Mouse (Mus musculus) naive thymus-derived CD4-positive, alpha-beta T cell, adult 5 months (primary cell): ENCODE results near the gene Clrn3. TPM values are rescaled to one million over a fixed set of nuclear protein-coding genes. Genes with fewer than 3 reads are reported as not detected.

ENCODE experiments used
- polyA plus RNA-seq: library from polyadenylated mRNA; unstranded; fragments of 100-300 nt; shearing (Covaris generic); gene quantifications from one replicate; pipeline ENCODE4 v1.2.1, GENCODE M21; 2017

Clrn3 gene
- not detected for polyA plus RNA-seq

GRCm38 (mm10) chr7:135528515-135528914, at the start of gene Clrn3:
Gene Clrn3, minus strand, starts transcription at chr7:135528654.

DNA sequence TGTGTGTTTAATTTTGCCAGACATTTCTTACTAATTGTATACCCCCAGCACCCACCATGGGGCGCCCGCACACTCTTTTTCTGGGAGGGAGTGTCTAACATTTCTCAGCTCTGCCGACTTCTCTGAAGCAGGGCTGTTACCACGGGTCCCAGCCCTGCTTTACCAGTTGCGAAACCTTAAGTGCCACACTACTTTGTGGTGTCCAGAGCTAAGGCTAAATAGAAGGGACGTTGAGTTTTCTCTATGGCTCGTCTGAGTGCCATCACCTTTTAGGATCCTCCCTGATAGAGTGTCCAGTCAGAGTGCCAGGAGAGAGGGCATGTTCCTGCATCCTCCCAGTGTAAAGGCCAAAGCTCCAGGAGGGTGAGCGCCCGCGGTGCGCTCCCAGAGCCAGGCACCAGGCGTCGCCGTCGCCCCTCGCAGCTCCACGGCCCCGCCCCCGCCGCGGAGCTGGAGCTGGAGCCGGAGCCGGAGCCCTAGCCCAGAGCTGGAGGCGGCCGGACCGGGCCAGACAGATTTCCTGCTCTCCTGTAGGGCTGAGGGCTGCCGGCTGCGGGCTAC, 9.0 kb upstream of the Clrn3 start, which contains the start of gene Ptpre:
TSS of gene Ptpre (plus strand) at position 141 of the 561 bp plus-strand sequence.

Other genes with a start within 250 kb of the Clrn3 start
- gene Foxi2, start 118.3 kb downstream of the Clrn3 start, polyA plus RNA-seq: not detected
- gene Ptpre, start 8.8 kb upstream of the Clrn3 start, polyA plus RNA-seq: 23.7 TPM
- 0.21 TPM for gene Mki67, start 187.7 kb upstream of the Clrn3 start, polyA plus RNA-seq